Mouse (Mus musculus) Patski (cell line): ENCODE measurements around the gene Sipa1l1. TPM values are rescaled to one million over a fixed set of nuclear protein-coding genes. Genes with fewer than 3 reads are reported as not detected.

Experiments used
- ATAC-seq: fragments of 100-300 bp; one replicate; pipeline ENCODE4 v1.8.0; 2021
- CTCF ChIA-PET: fragments of 350-600 bp; sonication (Branson Sonifier 250); formaldehyde crosslinking; loops from one replicate; lab custom pipeline; 2022; ENCODE audit warnings: inconsistent platforms; lab: Charles Lee
- POLR2A ChIA-PET: fragments of 350-600 bp; sonication (Branson Sonifier 250); formaldehyde crosslinking; loops from one replicate; lab custom pipeline; 2022; ENCODE audit warnings: antibody characterized with exemption, inconsistent platforms; lab: Charles Lee
- DNase-seq: peaks from one replicate; pipeline ENCODE4 v3.0.0-alpha.2; 2011; ENCODE audit warnings: low read depth, low spot score
- H3K27me3 ChIP-seq: fragments of 371-371 bp; one replicate; pipeline ENCODE4 v1.5.1; 2021
- CTCF ChIP-seq: fragments of 100-300 bp; IDR thresholded peaks from one replicate; pipeline ENCODE4 v1.5.1; 2021
- in situ Hi-C: fragments of 300-500 bp; cut with MboI; formaldehyde crosslinking; loops from 3 replicates; pipeline ENCODE4 v1.11.1; 2018; ENCODE audit warnings: low pct_unique_long_range_greater_than_20kb, mixed read lengths
- polyA plus RNA-seq: library from polyadenylated mRNA; unstranded; gene quantifications from one replicate; pipeline ENCODE4 v1.2.3, GENCODE M21; 2021

Gene Sipa1l1
- polyA plus RNA-seq, 1 experiment from 2014 or later, result 26.0 TPM

GRCm38 (mm10) chr12:82415690-82416364, 246.7 kb downstream of the Sipa1l1 start:
- ATAC-seq, result no peak
- DNase-seq, result no peak
- POLR2A ChIA-PET, result no interaction called here
- in situ Hi-C loops, result no loop called here
- CTCF ChIA-PET, result no interaction called here
- H3K27me3 ChIP-seq, result no peaks in the 10 kb centered on the region
- no peak for TF ChIP-seq CTCF

DNA sequence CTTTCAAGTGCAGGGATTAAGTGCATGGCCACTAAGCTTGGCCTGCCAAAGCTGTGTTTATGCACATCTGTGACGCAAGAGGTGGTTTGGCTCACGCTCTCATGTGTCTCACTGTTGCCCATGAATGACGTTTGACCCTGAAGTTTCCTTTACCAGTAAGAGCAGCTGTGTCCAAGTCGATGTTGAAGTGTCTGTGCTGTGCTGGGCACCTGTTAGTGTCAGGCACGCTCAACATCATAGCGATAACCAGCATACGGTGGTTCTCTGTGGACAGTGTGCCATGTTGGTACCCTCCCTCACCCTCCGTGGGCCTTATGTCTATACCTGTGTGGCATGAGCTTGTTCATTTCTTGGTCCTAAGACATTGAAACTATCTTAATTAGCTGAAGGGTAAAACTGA, 249.9 kb downstream of the Sipa1l1 start:
- CTCF ChIA-PET, result interaction anchor here (0.7 to 1.4 kb wide), 3 partner anchors 8 to 29 kb away, joined by 3 to 4 read pairs (median 3); no protein-coding TSS in a partner anchor
- POLR2A ChIA-PET, result no interaction called here
- no peak for TF ChIP-seq CTCF
- DNase-seq (no peak), ATAC-seq (no peak)
- no peaks in the 10 kb centered on the region for H3K27me3 ChIP-seq
- in situ Hi-C loops, result no loop called here

DNA sequence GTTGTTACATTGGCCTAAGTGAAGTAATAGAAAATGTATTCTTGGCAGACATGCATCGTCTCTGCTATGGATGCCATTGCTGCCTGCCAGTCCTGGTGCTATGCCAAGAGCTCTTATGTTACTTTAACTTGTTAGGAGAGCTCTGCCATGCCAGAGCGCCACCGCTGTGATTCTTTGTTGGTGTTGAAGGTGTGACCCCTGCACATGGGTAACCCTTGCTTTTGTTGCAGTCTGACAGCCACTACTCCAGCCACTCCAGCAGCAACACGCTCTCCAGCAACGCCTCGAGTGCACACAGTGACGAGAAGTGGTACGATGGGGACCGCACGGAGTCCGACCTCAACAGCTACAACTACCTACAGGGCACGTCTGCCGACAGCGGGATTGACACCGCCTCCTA, 255.7 kb downstream of the Sipa1l1 start:
- H3K27me3 ChIP-seq, result no peaks in the 10 kb centered on the region
- DNase-seq, result no peak
- no peak for ATAC-seq
- in situ Hi-C loops, result no loop called here
- no peak for TF ChIP-seq CTCF
- POLR2A ChIA-PET, result no interaction called here
- CTCF ChIA-PET, result no interaction called here

DNA sequence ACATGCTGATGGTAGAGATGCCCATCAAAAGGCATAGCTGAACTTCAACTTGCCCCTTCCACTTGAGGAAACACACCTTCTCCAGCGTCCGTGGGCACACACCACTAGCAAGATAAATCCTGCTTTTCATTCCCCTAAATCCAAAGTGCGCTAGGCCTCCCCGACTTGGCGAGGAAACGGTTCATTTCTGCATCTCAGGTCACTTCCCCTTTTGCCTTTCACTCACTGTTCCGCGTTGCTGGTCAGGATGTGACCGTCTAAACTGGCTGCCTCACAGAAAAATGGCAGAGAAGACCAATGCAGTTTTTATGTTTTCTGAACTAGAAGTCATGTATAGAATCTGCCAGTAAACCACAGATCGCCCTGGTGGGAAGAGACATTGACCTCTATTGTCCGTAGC, 256.7 kb downstream of the Sipa1l1 start:
- CTCF ChIA-PET, result no interaction called here
- H3K27me3 ChIP-seq, result no peaks in the 10 kb centered on the region
- POLR2A ChIA-PET, result no interaction called here
- DNase-seq (no peak), ATAC-seq (no peak)
- in situ Hi-C loops, result no loop called here
- TF ChIP-seq CTCF, result no peak

DNA sequence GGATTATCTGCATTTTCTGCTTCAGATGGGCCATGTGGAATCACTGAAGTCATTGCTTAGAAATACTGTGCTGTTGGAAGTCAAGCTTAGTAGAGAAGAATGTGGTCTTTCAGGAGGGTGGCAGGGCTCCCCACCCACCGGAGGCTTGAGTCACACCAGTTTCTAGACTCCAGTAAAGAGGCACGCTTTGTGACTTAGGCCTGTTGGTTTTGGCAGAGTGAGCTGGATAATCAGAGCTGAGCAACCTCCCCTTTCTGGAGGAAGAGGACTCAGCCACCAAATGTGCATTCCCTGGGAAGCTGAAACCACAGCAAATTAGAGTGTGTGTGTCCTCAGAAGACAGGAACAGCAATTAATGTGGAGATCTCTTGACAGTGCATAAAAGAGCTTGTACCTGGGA, 258.3 kb downstream of the Sipa1l1 start:
- no peak for TF ChIP-seq CTCF
- ChIA-PET CTCF (interaction anchor here (1.0 kb wide), 1 partner anchor 9 kb away, joined by 4 read pairs; no protein-coding TSS in a partner anchor), POLR2A (no interaction called here)
- DNase-seq (peak; percentile 62), ATAC-seq (peak; percentile 92)
- in situ Hi-C loops, result no loop called here
- H3K27me3 ChIP-seq, result no peaks in the 10 kb centered on the region

DNA sequence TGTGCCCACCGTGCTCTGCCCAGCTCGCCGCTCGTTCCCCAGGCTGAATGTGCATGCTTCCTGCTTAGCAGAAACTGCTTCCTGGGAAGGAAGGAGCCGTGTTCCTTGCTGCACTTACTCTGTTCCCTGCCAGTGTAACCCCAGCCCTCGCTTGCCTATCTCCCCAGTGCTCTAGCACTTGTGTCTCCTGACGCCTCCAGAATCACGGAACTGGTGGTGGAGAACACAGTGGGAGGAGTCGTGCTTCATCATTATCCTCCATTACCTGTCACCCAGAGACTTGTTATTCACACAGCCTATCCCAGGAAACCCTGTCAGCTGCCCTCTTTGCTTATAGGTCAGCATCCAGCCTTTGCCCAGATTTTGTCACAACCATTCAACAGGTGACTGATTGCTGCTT, 259.3 kb downstream of the Sipa1l1 start:
- ATAC-seq (no peak), DNase-seq (no peak)
- no peaks in the 10 kb centered on the region for H3K27me3 ChIP-seq
- ChIA-PET CTCF (no interaction called here), POLR2A (no interaction called here)
- TF ChIP-seq CTCF, result no peak
- in situ Hi-C loops, result no loop called here

GRCm38 (mm10) chr12:82433311-82433710, 264.2 kb downstream of the Sipa1l1 start:
- no peak for TF ChIP-seq CTCF
- CTCF ChIA-PET, result no interaction called here
- POLR2A ChIA-PET, result no interaction called here
- no peaks in the 10 kb centered on the region for H3K27me3 ChIP-seq
- in situ Hi-C loops, result no loop called here
- ATAC-seq (no peak), DNase-seq (no peak)

GRCm38 (mm10) chr12:82434591-82434990, 265.5 kb downstream of the Sipa1l1 start:
- ChIA-PET POLR2A (no interaction called here), CTCF (no interaction called here)
- H3K27me3 ChIP-seq, result no peaks in the 10 kb centered on the region
- ATAC-seq (no peak), DNase-seq (no peak)
- no peak for TF ChIP-seq CTCF
- in situ Hi-C loops, result no loop called here

DNA sequence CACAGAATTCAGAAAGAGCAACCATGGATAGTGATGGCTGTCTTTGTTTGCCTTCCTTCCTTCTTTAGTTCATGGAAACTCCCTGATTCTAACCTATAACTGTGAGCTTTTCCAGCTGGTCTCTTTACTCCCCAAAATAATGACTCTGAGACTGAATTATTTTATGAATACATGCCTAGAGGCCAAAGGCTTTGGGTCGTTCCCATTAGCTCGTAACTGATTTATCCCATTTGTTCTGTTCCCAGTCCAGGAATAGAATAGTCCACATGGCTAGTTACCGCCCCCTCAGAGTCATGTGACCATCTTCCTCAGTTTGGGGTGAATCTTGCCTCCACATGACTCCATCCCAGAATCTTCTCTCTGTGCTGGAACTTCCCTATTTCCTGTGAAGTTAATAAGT, 272.4 kb downstream of the Sipa1l1 start:
- no peak for TF ChIP-seq CTCF
- H3K27me3 ChIP-seq, result no peaks in the 10 kb centered on the region
- ChIA-PET POLR2A (no interaction called here), CTCF (no interaction called here)
- in situ Hi-C loops, result no loop called here
- DNase-seq, result no peak
- no peak for ATAC-seq

DNA sequence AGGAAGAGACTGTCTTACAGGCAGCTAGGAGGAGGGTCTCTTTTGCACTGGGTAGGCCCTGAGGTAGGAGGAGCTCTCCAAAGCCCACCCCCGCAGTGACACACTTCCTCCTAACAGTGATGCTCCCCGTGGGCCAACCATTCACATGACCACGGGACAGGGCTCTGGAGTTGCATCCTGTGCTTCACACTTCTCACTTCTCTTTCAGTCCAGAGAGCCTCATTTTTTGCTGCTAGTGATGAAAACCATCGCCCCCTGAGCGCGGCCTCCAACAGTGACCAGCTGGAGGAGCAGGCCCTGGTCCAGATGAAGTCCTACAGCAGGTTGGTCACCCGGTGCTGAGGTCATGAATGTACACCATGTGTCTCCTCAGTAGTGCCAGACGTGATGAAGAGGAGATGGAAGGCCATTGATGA, 277.5 kb downstream of the Sipa1l1 start:
- CTCF ChIA-PET, result no interaction called here
- no peaks in the 10 kb centered on the region for H3K27me3 ChIP-seq
- TF ChIP-seq CTCF, result no peak
- in situ Hi-C loops, result no loop called here
- DNase-seq (no peak), ATAC-seq (no peak)
- POLR2A ChIA-PET, result no interaction called here

- TF ChIP-seq CTCF, result no peak
- H3K27me3 ChIP-seq, result no peaks in the 10 kb centered on the region
- ChIA-PET CTCF (interaction anchor here (1.4 kb wide), 1 partner anchor 20 kb away, joined by 3 read pairs; no protein-coding TSS in a partner anchor), POLR2A (no interaction called here)
- in situ Hi-C loops, result no loop called here
- DNase-seq (no peak), ATAC-seq (no peak)
Observed at GRCm38 (mm10) chr12:82448129-82448815, 279.2 kb downstream of the Sipa1l1 start.
